Mouse (Mus musculus) adrenal gland, postnatal 25 days (tissue): ENCODE measurements around the gene Rnf7. TPM values are rescaled to one million over a fixed set of nuclear protein-coding genes. Genes with fewer than 3 reads are reported as not detected.
"Not testable (repeated sequence)": the region's sequence is repeated elsewhere in the genome, so short reads cannot be mapped to it uniquely, and the experiment has no call there.

Experiments used
- DNase-seq: peaks from one replicate; pipeline ENCODE4 v3.0.0; 2021; ENCODE audit warnings: mixed read lengths
- long read RNA-seq: library from polyadenylated mRNA; stranded (forward); transcript quantifications from one replicate; pipeline ENCODE4 v2.0.0, GENCODE M21; 2021
- total RNA-seq: library from RNA; stranded (reverse); gene quantifications from 2 replicates; pipeline ENCODE4 v1.2.3, GENCODE M21; 2021

The Rnf7 gene
- total RNA-seq = 63.1 and 68.2 TPM in 2 replicates
- long read RNA-seq, transcript Rnf7-201 (3 exons, 1,232 nt) = major isoform, 34 of 35 reads
- long read RNA-seq, partial matches to known transcripts = 0 of 35 reads
- long read RNA-seq, other reads (novel, unspliced or antisense) = 1 of 35 reads

DNA sequence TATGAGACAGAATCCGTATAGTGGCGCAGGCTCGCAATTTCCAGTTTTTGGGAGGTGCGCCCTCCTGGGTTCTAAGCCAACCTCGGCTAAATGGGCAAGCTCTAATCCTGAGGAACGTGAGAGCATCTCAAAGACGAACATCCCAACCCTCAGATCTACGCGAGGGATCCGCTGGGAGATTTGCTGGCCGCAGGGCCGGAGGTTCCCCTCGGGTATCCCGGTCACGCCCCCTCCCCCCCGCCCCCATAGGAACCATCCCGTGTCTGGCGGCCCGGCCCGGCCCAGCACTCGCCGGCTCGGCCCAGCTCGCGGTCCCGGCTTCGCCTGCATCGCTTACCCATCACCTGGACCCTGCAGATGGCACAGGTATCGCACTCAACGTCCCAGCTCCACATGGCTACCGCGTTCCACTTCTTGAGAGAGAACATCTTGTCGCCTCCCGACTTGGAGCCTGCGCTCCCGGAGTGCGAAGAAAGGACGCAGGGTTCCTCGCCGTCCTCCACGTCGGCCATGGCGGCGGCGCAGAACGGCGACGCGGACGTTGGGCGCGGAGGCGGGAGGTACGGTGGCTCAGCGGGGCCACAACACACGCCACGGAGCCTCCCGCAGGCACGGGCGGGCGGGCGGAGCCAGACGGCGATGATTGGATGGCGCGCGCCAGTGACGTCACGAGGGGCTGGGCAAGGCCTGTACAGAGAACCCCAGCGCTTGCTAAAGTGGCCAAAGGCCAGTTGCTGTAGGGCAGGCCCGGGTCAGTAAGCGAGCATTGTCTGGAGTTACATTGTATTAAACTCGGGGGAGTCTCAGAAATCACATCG lies at the start of gene Rnf7:
Gene Rnf7 (minus strand): TSS at position 605 of the 818 bp plus-strand sequence.
- peak; percentile 100 for DNase-seq

DNA sequence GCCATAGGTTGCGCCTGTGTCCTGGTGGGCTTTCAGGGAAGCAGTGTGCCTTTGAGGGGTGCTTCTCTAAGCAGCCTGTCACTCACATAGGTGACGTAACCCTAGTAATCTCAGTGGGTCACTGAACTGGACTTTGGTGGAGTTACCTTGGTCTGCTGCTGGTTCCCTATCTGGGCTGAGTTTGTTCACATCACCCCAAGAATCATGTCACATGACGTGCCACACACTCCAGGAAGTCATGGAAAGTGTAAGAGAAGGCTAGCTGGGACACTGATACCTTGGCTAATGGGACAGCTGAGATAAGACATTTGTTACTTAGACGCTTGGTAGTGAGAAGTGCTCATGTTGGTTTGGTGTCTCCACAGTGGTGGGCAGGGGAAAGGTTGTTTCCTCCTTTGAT lies 47.5 kb upstream of the Rnf7 start:
- DNase-seq = no peak

DNA sequence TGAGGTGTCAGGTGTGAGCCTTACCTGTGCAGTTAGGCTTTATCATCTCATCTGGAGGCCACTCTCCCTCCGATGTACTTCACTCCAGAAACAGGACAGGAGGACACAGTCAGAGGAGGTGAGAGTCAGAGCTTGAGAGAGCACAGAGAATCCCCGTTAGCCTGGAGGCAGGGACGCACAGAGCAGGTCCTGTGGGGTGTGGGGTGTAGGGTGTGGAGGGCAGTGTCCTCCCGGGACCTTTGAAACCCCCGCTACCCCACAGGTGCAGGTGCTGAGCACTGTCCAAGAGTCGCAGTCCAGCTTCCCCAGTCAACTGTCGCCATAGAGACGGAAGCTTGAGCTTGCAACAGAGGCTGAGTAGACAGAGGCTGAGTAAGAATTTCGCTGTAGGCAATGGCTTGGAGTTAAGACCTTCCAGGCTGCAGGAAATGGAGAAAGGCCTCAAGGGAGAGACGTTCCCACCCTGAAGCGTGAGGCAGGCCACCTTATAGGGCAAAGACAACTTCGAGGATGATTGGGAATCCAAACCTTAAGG lies 46.6 kb upstream of the Rnf7 start, which contains the start of gene Gm28729:
Gene Gm28729 (minus strand): TSS at position 293 of the 535 bp plus-strand sequence.
- DNase-seq = no peak

DNA sequence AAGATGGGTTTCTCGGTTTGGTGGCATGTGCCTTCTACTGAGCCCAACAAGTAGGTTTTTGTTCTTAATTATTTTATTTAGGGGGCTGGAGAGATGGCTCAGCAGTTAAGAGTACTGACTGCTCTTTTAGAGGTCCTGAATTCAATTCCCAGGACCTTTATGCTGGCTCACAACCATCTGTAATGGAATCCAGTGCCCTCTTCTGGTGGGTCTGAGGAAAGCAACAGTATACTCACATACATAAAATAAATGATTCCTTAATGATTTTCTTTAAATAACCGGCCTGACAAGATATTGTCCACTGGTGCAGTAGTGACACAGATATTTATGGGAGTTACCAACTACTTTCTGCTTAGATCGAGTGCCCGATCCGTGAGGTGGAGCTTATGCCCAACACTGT lies 44.7 kb upstream of the Rnf7 start:
- no peak for DNase-seq

DNA sequence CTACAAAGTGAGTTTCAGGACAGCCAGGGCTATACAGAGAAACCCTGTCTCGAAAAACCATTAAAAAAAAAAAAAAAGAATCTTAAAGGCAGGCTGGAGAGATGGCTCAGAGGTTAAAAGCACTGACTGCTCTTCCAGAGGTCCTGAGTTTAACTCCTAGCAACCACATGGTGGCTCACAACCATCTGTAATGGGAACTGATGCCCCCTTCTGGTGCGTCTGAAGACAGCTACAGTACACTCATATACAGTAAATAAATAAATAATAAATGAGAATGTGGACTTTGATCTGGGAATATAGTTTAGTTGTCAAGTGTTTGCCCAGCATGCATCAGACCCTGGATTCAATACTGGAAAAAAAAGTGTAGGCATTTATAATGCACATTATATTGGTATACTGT lies 43.1 kb upstream of the Rnf7 start:
- not testable (repeated sequence) for DNase-seq

DNA sequence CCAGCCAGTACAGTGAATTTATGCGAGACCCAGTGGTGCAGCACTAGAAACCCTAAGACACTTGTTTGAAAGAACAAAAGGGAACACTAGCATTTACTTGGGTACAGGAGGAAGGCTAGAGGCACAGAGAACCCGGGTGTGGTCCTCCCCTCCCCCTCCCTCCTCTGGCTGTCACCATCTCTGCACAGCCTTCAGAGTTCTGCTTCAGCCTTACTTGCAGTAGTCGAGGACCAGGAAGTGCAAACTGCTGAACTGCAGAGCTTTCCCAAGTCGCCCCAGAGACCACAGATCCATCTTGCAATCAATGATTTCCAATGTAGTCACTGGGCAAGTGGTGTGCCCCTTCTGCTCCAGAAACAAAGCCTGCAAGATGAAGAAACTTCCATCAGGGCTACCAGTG lies 39.0 kb upstream of the Rnf7 start:
- no peak for DNase-seq

DNA sequence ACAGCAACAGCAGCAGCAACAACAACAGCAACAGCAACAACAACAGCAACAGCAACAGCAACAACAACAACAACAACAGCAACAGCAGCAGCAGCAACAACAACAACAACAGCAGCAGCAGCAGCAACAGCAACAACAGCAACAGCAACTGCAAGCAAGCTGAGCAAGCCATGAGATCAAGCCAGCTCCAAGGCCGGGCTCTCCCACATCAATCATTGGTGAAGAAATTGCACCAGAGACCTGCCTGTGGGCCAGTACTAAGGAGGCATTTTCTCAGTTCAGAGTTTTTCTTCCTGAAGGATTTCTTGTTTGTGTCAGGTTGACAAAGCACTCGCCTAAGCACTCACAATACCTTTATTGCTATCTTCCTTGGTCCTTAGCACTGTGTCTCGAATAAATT lies 38.3 kb upstream of the Rnf7 start:
- peak; percentile 44 for DNase-seq

DNA sequence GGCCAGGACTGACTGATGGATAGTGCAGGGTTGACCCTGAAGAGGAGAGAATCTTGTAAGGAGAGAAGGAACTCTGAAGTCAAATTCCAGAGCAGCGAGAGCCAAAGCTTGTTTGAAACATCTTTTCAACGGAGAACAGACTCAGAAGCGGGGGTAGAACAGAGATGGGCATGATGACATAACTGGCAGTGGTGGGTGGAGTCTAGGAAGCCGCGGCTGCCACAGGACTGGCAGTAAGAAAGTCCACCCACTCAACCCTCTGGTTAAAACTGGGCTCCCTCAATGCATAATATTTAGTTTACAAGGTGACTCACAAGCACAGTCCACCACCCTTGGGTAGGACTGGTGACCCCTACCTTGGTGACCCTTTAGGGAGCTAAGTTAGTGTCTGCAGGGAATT lies 37.3 kb upstream of the Rnf7 start:
- DNase-seq = no peak

DNA sequence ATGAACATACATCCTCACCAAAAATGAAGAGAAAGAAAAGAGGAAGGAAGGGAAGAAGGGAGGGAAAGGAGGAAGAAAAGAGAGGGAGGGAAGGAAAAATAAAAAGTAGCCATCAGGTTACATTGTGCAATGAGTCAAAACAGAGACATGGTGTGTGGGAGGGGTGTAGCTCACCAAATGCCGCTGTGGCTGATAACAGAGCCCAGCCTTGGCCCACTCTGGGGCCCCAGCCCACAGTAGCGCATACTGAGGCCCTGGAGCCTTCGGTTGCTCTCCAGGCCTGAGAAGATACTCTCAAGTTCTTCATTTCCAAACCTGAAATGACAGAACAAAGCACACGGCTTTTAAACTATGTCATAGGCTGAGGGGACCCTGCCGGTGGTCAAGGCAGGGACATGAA lies 35.8 kb upstream of the Rnf7 start:
- DNase-seq = no peak

DNA sequence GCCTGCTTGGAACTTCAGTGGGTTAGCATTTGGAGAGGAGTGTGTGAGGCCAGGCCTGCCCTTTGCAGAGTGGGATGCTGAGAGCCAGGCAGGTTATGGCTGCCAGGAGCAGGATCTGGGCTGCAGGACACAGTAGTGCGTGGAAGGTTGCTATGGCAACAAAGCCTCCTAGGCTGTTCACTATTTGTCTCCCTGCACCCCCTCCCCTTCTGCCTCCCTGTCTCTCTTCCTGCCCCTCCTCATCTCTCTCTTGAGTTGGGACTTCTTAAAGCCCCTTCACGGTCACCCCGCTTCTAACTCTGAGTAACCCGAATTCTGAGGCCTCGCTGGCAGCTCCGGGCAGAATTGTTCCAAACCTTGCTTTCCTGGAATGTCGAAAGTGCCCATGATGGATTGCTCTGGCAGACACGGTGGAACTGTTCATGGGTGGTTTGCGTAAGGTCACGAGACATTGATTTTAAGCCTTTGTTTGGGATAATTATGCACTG lies 27.6 kb upstream of the Rnf7 start:
- DNase-seq = peak; percentile 34

DNA sequence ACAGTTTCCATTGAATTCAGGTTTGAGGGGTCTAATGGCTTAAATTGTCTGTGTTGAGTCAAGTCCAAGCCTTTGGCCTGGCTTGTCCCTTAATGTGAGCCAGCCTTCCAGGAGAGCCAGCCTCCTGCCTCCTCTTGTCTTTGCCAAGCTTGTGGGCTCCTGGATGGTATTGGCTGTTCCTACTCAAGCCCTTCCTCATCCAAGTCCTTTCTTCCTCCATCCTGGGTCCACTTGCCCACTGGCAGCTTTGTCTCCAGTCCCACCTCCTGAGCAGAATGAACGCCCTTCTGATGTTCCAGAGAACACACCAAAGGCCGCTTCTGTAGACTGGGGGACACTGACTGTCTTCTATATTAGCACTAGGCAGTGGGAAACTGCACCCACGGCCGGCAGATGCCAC lies 26.7 kb upstream of the Rnf7 start:
- no peak for DNase-seq

DNA sequence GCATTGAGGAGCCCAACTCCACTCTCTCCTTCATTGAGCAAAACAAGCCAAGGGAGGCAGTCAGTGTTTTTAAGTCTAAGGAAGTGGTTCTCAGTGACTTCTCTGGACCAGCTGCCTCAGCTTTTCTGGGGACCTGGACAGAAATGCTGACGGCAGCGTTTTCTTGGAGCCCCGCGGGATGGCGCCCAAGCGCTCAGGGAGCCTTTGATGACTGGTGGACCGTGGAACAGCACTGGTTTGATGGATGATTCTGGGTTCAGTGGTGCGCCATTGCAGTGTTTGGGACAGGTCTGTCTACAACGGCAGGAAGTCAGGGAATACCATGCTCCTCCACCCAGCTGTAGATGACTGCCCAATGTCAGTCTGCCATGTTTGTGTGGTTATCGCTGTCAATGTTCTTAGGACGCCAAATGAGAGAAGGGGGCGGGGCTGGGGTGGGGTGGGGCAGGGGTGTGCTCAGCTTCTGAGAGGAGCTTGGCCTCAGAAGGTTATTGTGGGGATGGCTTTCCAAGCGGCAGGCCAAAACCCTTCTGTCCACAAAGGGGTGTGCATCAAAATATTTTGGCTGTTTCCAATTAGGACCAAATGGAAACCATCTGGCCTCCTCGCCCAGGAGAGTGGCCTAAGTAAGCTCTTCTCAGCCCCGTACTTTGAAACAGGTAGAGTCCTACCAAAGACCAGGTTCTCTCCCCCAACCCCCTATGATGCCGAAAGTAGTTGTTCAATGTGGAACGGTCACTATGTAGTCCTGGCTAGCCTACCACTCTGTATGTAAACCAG lies 25.8 kb upstream of the Rnf7 start:
- DNase-seq = no peak

DNA sequence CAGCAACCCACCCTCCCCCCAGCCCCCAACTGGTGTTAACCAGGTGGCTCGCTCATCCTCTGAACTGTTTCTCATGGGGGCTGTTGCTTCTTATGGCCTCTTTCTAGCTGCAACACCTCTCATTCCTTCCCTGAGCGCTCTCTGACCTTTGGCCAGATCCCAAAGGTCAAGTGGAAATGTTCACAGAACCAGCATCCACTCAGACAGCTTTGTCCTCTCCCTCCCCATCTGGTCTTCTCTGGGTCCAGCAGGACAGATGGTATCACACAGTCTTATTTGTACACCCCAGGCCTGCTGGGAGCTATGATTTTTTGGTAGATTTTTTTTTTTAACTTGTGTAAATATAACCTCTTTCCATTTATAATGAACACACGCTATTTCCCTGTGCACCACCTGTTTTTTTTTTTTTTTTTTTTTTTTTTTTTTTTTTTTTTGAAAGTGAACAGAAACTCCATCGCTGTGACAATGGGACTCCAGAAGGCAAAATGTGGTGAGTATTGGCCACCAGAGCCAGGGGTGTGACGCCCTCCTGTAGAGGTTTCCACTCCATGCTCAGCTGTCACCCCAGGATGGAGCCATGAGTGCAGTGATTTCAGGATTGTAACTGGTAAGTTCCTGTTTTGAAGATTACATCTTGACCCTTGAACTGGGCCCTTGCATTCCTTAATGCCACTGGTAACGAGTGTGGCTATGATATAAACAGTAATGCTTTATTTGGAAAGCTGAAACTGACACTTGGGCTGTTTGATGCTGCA lies 24.6 kb upstream of the Rnf7 start:
- no peak for DNase-seq

DNA sequence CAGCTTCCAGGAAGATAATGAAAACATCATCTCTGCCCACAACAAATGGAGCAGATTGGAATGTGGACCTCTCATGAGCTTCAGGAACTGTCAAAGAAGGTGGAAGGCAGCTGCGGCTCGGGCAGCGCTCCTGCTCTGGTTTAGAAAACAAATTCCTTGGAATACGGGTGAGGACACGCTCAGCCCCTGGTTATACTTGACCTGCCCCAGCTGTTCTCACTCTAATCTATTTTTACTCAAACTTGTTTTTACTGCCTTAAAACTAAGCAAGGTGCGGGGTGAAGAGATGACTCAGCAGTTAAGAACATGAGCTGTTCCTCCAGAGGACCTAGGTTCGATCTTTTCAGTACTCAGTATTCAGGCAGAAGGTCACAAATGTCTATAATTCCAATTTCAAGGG lies 22.7 kb upstream of the Rnf7 start:
- no peak for DNase-seq

DNA sequence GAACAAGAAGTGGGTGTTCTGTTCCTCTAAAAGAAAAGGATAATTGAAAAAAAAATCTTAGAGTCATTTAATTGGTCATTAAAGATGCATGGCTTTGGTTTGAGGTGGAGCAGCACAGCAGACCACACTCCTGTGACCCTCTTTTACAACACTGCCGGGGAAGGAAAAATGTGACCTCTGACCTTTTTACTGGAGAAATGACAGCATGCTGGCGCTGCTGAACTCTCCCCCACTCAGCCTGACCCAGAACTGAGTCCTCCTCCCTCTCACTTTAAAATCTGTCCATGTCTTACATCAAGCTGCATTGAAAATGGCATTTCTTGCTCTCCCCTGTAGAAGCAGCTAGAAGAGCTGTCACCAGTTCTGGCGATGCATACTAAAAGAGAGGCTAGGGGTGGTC lies 14.7 kb upstream of the Rnf7 start:
- DNase-seq = no peak

DNA sequence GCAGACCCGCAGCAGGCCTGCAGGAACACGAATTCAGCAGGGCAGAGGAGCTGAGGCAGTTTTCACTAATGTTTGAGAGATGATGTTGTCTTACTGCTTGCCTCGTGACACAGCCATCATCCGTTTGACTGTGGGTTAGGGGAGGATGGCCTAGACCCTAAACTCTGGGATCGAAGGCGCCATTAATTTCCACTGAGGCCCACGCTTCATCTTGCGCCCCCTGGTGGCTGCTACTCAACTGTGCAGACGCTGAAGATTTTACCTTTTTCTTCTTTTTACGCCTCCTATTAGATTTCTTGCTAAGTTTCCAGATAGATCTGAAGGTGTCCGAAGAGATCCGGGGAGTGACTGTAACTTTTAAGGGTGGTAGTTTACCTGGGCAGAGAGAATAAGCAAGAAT lies 13.3 kb upstream of the Rnf7 start:
- peak; percentile 67 for DNase-seq

DNA sequence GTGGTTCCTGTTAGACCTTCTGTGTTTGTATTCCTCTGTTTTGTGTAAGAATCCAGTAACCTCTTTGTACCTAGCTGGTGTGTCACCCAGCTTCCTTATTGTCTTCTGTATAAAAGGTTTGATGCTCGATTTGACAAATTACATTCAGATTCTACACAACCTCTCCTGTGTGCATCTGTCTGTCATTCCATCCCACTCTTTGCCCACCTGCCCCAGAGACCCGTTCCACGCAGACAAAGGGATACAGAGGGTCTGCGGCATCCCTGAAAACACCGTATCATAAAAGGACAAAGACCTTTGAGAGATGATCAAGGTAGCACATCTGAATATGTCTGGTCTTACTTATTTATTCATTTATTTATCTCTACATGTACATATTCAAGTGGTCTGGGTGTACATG lies 9.4 kb upstream of the Rnf7 start:
- DNase-seq = not testable (repeated sequence)

DNA sequence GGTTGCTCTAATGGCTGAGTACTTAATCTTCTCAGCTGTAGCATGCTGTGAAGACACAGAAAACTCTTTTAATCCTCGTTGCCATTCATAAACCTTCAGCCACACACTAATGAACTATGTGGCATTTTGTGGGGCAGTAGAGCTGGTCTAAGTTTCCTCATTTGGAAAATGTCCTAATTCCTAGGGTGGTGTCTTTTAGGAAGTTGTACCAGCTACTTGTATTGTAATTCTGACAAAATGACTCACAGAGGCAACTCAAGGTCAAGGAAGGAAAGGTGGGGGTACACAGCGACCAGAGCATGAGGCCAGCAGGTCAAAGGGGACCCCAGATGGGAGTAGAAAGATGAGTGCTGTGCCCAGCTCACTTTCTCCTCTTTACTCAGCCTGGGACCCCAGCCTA lies 5.2 kb upstream of the Rnf7 start:
- DNase-seq = no peak

DNA sequence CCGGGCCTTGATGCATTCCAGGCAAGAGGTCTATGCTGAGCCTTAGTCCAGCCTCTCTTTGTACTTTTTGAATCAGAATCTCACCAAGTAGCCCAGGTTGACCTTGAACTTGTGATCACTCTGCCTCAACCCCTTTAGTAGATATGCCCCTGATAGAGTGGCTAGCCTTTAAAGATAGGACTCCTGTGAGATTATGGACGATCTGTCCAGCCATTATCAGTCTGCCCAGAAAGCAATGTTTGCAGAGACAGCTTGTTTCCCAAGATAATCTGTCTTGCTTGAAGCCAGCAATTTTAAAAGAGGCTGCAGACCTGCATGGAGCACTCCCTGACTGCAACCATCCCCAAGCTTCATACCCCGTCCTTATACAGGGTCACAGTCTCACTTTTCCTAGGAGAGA lies 4.6 kb upstream of the Rnf7 start:
- DNase-seq = no peak

DNA sequence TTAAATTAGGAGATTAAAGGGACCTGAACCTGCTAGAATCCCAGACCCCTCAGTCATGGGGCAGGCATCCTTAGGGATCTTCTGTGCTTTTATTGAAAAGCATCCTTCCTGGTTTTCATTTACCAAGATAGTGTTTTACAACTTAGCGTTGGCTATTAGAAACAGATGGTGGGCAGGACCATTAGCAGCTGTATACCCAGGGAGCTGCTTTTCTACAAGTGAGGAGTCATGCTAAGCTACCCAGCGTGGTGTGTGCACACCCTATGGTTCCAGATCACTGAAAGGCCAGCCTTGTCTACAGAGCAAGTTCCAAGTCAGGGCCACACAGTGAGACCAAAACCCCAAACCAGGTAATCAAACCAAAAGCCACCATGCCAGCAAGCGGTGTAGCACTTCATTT lies 6.1 kb downstream of the Rnf7 start:
- no peak for DNase-seq

DNA sequence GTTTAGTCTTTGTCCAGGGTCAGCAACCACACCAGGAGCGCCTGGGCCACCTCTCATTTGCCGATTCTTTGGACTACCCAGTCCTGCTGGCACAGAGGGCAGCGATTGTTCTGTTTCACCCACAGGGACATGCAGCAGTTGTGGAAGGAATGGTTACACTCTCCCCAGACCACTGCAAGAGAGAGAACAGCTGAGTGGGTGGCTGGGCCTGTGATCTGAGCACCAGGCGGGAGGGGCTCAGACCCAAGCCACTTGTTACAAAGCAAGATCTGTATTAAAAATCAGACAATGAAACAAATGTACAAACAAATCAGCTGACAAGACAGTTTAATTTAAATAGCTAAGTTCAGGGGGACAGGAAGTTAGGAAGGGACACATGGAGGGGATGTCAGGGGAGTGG lies 6.8 kb downstream of the Rnf7 start:
- DNase-seq = not testable (repeated sequence)
